Mouse (Mus musculus): Measurements from ENCODE around the gene Ihh. TPM values are rescaled to one million over a fixed set of nuclear protein-coding genes. Genes with fewer than 3 reads are reported as not detected.
A peak's percentile ranks its signal among the peaks of the same experiment; 100 is the strongest.

Ihh gene
- 0.05 and 0.31 TPM in 2 replicates for polyA plus RNA-seq (2015; fragmentation: Nextera tagmentation; extraction: Ambion mirVana)

GRCm38 (mm10) chr1:74951556-74952210, at the start of gene Ihh:
TSS of gene Ihh (minus strand) at chr1:74951672.
- ATAC-seq (ENCODE audit: extremely low read depth, insufficient number of reproducible peaks, low FRiP score, low TSS enrichment), result no peak
- H3K4me3 ChIP-seq, result peak within 1 kb of the TSS; percentile 53
- peaks cover 96% of the 10 kb centered on the region for H3K27me3 ChIP-seq (replicated peaks)
- H3K4me2 ChIP-seq, result peak within 1 kb of the TSS; percentile 79
- peak within 1 kb of the TSS; percentile 41; the same call in 1 of the 2 replicates for H3K9ac ChIP-seq
- WGBS, result 2% methylated on average over 38 of the region's 55 CpGs
- H3K36me3 ChIP-seq, result no peaks in the 10 kb centered on the region
- no peak within 1 kb of the TSS for H3K27ac ChIP-seq (replicated peaks)
- H3K4me1 ChIP-seq, result peaks cover 41% of the 10 kb centered on the region
- no peaks in the 10 kb centered on the region for H3K9me3 ChIP-seq

DNA sequence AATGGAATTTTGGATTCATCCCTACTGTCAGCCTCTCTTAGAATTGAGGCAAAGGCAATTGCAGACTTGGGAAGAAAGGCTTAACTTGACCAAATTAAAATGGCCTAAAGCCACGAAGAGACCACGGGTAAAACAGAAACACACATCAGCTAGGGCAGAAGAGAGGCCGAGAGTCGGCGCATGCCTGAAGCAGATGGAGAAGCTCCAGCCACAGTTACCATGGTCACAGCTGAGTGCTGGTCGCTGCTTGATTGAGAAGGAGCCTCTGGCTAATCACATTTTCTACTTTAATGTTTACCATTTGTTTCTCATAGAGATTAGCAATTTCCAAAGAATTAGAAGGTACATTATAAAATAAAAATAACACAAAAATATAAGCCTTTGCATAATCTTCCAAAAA, 49.7 kb upstream of the Ihh start:
- no peak overlapping the region for H3K4me2 ChIP-seq
- H3K9ac ChIP-seq, result no peak overlapping the region
- ATAC-seq (ENCODE audit: extremely low read depth, insufficient number of reproducible peaks, low FRiP score, low TSS enrichment), result no peak
- H3K27ac ChIP-seq (replicated peaks), result no peak overlapping the region
- WGBS, result 53% methylated on average over 6 of the region's 6 CpGs
- no peaks in the 10 kb centered on the region for H3K9me3 ChIP-seq
- H3K4me1 ChIP-seq, result peaks cover 9% of the 10 kb centered on the region
- H3K36me3 ChIP-seq, result no peaks in the 10 kb centered on the region
- H3K4me3 ChIP-seq, result no peak overlapping the region
- H3K27me3 ChIP-seq (replicated peaks), result no peaks in the 10 kb centered on the region

- no peaks in the 10 kb centered on the region for H3K27me3 ChIP-seq (replicated peaks)
- no peak overlapping the region for H3K4me2 ChIP-seq
- H3K9ac ChIP-seq, result no peak overlapping the region
- no peak for ATAC-seq (ENCODE audit: extremely low read depth, insufficient number of reproducible peaks, low FRiP score, low TSS enrichment)
- 3% methylated on average over 1 of the region's 1 CpGs for WGBS
- peaks cover 2% of the 10 kb centered on the region; the same call in 1 of the 2 replicates for H3K4me1 ChIP-seq
- H3K36me3 ChIP-seq, result no peaks in the 10 kb centered on the region
- no peak overlapping the region for H3K4me3 ChIP-seq
- H3K9me3 ChIP-seq, result no peaks in the 10 kb centered on the region
- H3K27ac ChIP-seq (replicated peaks), result no peak overlapping the region
These were observed 49.0 kb upstream of the Ihh start for GRCm38 (mm10) chr1:75000496-75000895.

GRCm38 (mm10) chr1:74999173-74999572, 47.7 kb upstream of the Ihh start:
- Histone ChIP-seq H3K9ac (no peak overlapping the region), H3K27me3 (replicated peaks) (no peaks in the 10 kb centered on the region), H3K27ac (replicated peaks) (no peak overlapping the region), H3K4me3 (no peak overlapping the region), H3K9me3 (no peaks in the 10 kb centered on the region), H3K36me3 (no peaks in the 10 kb centered on the region), H3K4me1 (no peaks in the 10 kb centered on the region), H3K4me2 (no peak overlapping the region)
- 57% methylated on average over 5 of the region's 5 CpGs for WGBS
- no peak for ATAC-seq (ENCODE audit: extremely low read depth, insufficient number of reproducible peaks, low FRiP score, low TSS enrichment)

DNA sequence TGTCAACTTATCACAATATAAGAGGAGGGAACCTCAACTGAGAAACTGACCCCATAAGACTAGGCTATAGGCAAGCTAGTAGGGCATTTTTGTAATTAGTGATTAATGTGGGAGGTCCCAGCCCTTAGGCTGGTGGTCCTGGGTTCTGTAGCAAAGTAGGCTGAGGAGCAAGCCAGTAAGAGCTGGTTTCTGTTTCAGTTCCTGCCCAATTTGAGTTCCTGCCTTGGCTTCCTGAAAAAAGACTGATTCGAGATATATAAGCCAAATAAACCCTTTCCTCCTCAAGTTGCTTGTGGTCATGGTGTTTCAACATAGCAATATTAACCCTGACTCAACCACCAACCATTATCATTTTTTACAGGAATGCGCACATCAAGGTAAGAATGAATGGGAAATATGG, 45.8 kb upstream of the Ihh start:
- H3K4me3 ChIP-seq, result no peak overlapping the region
- H3K27me3 ChIP-seq (replicated peaks), result no peaks in the 10 kb centered on the region
- no peak overlapping the region for H3K9ac ChIP-seq
- no peaks in the 10 kb centered on the region for H3K4me1 ChIP-seq
- H3K36me3 ChIP-seq, result no peaks in the 10 kb centered on the region
- WGBS, result 66% methylated on average over 2 of the region's 2 CpGs
- no peak overlapping the region for H3K27ac ChIP-seq (replicated peaks)
- H3K9me3 ChIP-seq, result no peaks in the 10 kb centered on the region
- no peak overlapping the region for H3K4me2 ChIP-seq
- no peak for ATAC-seq (ENCODE audit: extremely low read depth, insufficient number of reproducible peaks, low FRiP score, low TSS enrichment)

DNA sequence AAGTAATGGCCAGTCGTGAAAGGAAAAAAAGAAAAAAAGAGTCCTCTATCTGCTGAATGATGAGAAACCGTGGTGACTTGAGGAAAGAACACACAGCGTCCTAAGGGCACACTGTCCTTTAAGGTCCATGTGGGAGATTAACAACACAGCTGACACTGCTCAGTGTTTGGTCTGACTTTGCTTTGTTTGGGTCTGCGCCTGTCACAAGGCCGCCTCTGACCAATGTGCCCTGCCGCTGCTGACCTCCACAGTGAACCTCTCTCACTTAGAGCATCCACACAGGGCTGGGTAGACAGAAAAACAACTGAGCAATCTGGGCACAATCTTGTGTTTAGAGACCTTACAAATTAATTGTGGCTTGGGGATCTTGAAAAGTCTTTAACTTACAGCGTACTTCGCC, 25.5 kb upstream of the Ihh start:
- 80% methylated on average over 8 of the region's 8 CpGs for WGBS
- ATAC-seq (ENCODE audit: extremely low read depth, insufficient number of reproducible peaks, low FRiP score, low TSS enrichment), result no peak

DNA sequence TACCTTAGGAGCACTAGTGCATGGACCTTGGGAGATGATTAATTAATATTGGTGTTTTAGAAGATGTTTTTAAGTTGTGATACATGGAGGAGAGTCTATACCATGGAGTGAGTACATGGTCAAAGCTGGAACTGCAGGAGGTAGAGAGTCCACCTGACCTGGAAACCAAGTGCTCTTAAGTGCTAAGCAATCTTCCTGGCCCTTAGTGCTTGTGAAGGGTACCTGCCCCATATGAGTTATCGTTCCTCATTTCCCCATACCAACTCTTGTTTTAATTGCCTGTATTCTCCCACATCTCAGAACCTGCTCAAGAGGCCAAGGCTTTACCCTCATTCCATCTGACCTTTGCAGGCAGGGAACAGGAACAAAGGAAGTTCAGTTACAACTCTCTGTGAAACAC, 24.5 kb upstream of the Ihh start:
- ATAC-seq (ENCODE audit: extremely low read depth, insufficient number of reproducible peaks, low FRiP score, low TSS enrichment), result no peak
- H3K27me3 ChIP-seq (replicated peaks), result no peaks in the 10 kb centered on the region; the same call in 1 of the 2 replicates
- no peak overlapping the region for H3K27ac ChIP-seq (replicated peaks)
- no peaks in the 10 kb centered on the region for H3K9me3 ChIP-seq
- H3K4me3 ChIP-seq, result no peak overlapping the region
- H3K9ac ChIP-seq, result no peak overlapping the region
- no peaks in the 10 kb centered on the region for H3K36me3 ChIP-seq
- WGBS, result 81% methylated on average over 1 of the region's 1 CpGs
- H3K4me2 ChIP-seq, result no peak overlapping the region
- H3K4me1 ChIP-seq, result no peaks in the 10 kb centered on the region

More for the DNA sequence above, 25.5 kb upstream of the Ihh start:
- H3K4me1 ChIP-seq, result no peaks in the 10 kb centered on the region
- H3K4me3 ChIP-seq, result no peak overlapping the region
- no peaks in the 10 kb centered on the region for H3K9me3 ChIP-seq
- no peak overlapping the region for H3K27ac ChIP-seq (replicated peaks)
- H3K36me3 ChIP-seq, result no peaks in the 10 kb centered on the region
- no peak overlapping the region for H3K9ac ChIP-seq
- no peaks in the 10 kb centered on the region; the same call in 1 of the 2 replicates for H3K27me3 ChIP-seq (replicated peaks)
- no peak overlapping the region for H3K4me2 ChIP-seq

GRCm38 (mm10) chr1:74973590-74973989, 22.1 kb upstream of the Ihh start:
- no peak overlapping the region for H3K4me3 ChIP-seq
- H3K4me2 ChIP-seq, result no peak overlapping the region
- no peak overlapping the region for H3K9ac ChIP-seq
- no peaks in the 10 kb centered on the region for H3K9me3 ChIP-seq
- ATAC-seq (ENCODE audit: extremely low read depth, insufficient number of reproducible peaks, low FRiP score, low TSS enrichment), result no peak
- H3K27me3 ChIP-seq (replicated peaks), result no peaks in the 10 kb centered on the region; the same call in 1 of the 2 replicates
- 75% methylated on average over 6 of the region's 6 CpGs for WGBS
- no peak overlapping the region for H3K27ac ChIP-seq (replicated peaks)
- H3K4me1 ChIP-seq, result no peaks in the 10 kb centered on the region
- no peaks in the 10 kb centered on the region for H3K36me3 ChIP-seq

DNA sequence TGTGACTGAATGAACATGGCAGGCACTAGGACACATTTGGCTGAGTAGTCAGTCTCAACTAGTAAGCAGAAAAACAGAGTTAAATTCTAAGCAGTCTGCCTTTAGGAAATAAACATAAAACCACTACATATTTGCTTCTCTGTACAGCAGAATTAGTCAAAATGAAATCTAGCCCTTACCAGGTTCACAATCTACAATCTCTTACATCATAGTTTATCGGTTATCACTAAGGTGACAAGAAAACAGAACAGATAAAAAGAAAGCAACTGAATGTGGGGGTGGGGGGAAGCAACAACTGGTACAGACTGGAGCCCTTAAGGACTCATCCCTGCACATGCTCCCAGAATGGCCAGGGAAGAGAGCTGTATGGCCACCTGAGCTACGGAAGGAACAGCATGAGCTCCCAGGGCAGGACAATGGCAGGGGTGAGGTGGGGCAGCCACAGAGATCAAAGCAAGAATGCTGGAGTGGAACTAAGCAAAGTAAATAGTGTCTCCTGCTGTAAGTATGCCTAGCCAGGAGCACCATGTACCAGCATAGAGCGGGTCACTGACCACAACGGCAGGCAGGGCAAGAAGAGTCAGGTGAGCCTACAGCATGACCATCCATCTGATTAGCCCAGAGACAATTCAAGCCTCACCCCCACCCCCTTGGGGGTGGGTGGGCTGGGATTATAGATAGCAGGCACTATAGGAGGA, 20.0 kb upstream of the Ihh start:
- 61% methylated on average over 4 of the region's 4 CpGs for whole genome bisulfite sequencing
- no peak for ATAC-seq (ENCODE audit: extremely low read depth, insufficient number of reproducible peaks, low FRiP score, low TSS enrichment)
- no peaks in the 10 kb centered on the region; the same call in none of the 2 replicates for H3K27me3 ChIP-seq (replicated peaks)

DNA sequence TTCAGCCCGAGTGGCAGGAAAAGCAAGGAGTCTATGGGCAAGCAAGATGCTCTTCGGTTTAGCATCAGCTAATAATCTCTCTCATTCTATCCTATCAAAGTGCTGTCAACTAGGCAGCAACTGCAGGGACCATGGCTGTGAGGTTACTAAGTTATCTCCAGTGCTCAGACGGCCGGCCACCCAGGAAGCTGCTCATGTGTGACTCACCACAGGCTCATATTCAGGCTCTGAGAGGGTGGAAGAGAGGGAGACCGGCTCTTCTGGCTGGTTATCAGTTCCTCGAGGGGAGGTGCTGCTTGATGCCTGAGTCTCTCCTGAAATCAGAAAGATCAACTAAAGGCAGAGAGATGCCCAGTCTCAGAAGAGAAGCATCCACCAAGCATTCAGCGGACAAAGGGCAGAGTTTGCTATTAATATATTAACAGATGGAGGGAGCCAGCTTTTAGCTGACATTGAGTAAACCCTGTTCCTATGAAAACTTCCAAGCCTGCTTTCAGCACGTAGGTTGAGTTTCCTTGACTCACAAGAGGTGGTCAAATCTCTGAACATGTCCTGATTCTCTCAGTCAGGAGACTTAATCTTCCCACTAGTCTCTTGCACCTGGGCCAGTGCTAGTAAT, 16.6 kb upstream of the Ihh start:
- Histone ChIP-seq H3K27me3 (replicated peaks) (peaks cover 14% of the 10 kb centered on the region), H3K4me2 (no peak overlapping the region), H3K4me3 (no peak overlapping the region), H3K9ac (no peak overlapping the region), H3K27ac (replicated peaks) (no peak overlapping the region), H3K36me3 (no peaks in the 10 kb centered on the region), H3K9me3 (no peaks in the 10 kb centered on the region), H3K4me1 (peaks cover 13% of the 10 kb centered on the region)
- ATAC-seq (ENCODE audit: extremely low read depth, insufficient number of reproducible peaks, low FRiP score, low TSS enrichment), result no peak
- WGBS, result 32% methylated on average over 8 of the region's 8 CpGs

More for the DNA sequence above, 20.0 kb upstream of the Ihh start:
- no peaks in the 10 kb centered on the region for H3K36me3 ChIP-seq
- no peaks in the 10 kb centered on the region for H3K9me3 ChIP-seq
- no peak overlapping the region for H3K4me2 ChIP-seq
- 0 out of 2 replicates have a peak, but pooled peaks cover 8% of the 10 kb centered on the region for H3K4me1 ChIP-seq
- H3K9ac ChIP-seq, result no peak overlapping the region
- no peak overlapping the region for H3K27ac ChIP-seq (replicated peaks)
- no peak overlapping the region for H3K4me3 ChIP-seq

DNA sequence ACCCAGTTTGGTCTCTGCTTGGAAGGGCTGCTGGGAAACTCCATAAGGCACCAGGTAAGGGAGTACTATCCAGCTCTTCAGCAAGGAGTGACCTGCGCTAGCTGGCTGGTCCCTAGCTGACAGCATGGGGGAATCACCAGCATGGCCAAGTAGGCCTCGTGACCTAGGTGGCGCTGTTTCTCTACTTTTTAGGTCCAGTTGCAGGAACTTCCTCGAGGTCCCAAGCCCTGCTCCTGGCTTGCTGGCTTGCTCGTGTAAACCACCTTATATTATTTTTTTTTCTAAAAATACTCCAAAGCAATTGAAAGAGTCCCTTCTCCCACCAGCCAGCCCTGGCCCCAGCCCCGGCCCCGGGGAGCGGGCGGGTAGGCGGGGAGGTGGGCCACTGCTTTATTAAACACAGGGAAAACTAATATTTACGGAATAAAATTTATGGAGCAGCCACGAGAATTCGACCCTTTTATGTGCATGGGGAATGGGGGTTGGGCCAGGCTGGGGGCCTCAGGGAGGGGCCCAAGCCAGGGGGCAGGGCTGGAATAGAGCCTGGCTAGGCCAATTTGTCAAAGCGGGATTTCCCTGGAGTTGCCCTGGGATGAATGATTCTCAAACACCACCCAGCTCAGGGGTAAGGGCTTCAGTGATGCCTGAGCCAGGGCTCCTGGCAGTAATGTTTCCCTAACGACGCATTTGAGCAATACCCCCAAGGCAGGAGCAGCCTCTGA, 13.2 kb upstream of the Ihh start:
- Histone ChIP-seq H3K4me2 (peak overlapping the region; percentile 68), H3K27ac (replicated peaks) (no peak overlapping the region)
- 21% methylated on average over 16 of the region's 16 CpGs for WGBS

More for the DNA sequence above, 13.2 kb upstream of the Ihh start:
- H3K36me3 ChIP-seq, result no peaks in the 10 kb centered on the region
- H3K27me3 ChIP-seq (replicated peaks), result peaks cover 32% of the 10 kb centered on the region
- H3K4me1 ChIP-seq, result peaks cover 13% of the 10 kb centered on the region
- no peak for ATAC-seq (ENCODE audit: extremely low read depth, insufficient number of reproducible peaks, low FRiP score, low TSS enrichment)
- H3K4me3 ChIP-seq, result peak overlapping the region; percentile 35
- H3K9me3 ChIP-seq, result no peaks in the 10 kb centered on the region
- peak overlapping the region; percentile 77 for H3K9ac ChIP-seq

Measured in heart, embryonic 13.5 days (tissue).